In genomic region chr7:15991764-15992163, GRCm38 (mm10) we compare ENCODE assay signal across 24 mouse cellular contexts. TPM values are rescaled to one million over a fixed set of nuclear protein-coding genes. Genes with fewer than 3 reads are reported as not detected.
DNase-seq lines count a peak whose midpoint lies in the region; ATAC-seq lines count a peak whose summit lies in the region.
"Had no signal": no experiment of that assay in that cellular context is flagged by ENCODE, and none has a peak within 500 bp of the region (broad histone marks: within the 10 kb centered on the region; RNA-seq: fewer than 3 reads in every experiment).

No protein-coding gene starts in this region.

- H3K27ac ChIP-seq in kidney, embryonic 16.5 days (ENCODE audit: low read length): no peak overlapping the region
- H3K27ac ChIP-seq in kidney, embryonic 14.5 days (ENCODE audit: low read depth, low read length): no peak overlapping the region
- H3K27ac ChIP-seq: embryonic facial prominence, embryonic 10.5 days; embryonic facial prominence, embryonic 12.5 days; forebrain, embryonic 13.5 days; forebrain, embryonic 15.5 days had no signal

- WGBS in kidney, embryonic 16.5 days: 82% methylated on average over 3 of the region's 3 CpGs
- WGBS in kidney, embryonic 14.5 days: 96% methylated on average over 3 of the region's 3 CpGs

- H3K27me3 ChIP-seq in kidney, embryonic 16.5 days (ENCODE audit: insufficient read depth, low read length): no peaks in the 10 kb centered on the region
- no peaks in the 10 kb centered on the region for H3K27me3 ChIP-seq in kidney, embryonic 14.5 days (ENCODE audit: control insufficient read depth, insufficient read depth, low read length)
- H3K27me3 ChIP-seq: CH12.LX; embryonic facial prominence, embryonic 12.5 days; forebrain, embryonic 13.5 days; forebrain, embryonic 15.5 days; Patski had no signal

- H3K4me2 ChIP-seq in kidney, embryonic 16.5 days (replicated peaks; ENCODE audit: low read depth, low read length): no peak overlapping the region
- H3K4me2 ChIP-seq in kidney, embryonic 14.5 days (replicated peaks; ENCODE audit: low read depth, low read length): no peak overlapping the region
- H3K4me2 ChIP-seq: embryonic facial prominence, embryonic 12.5 days; forebrain, embryonic 13.5 days; forebrain, embryonic 15.5 days had no signal

- peak; percentile 55 for DNase-seq in kidney, adult 11 months
- peak; percentile 43 to 53 for DNase-seq in kidney, adult 8-10 months
- DNase-seq in kidney, postnatal 4 days: no peak
- peak; percentile 28 to 73 for DNase-seq in kidney, postnatal 25 days
- DNase-seq: adrenal gland, adult 8-10 months; adrenal gland, postnatal 14 days; adrenal gland, postnatal 36 days; B cell, adult 2 months; cerebellum, adult 11-12 months; cerebellum, adult 2 months; cerebellum, adult 9-10 months; cerebellum, postnatal 10 days; cerebellum, postnatal 25 days had no signal

- peaks cover 64% of the 10 kb centered on the region for H3K36me3 ChIP-seq in kidney, embryonic 16.5 days (ENCODE audit: insufficient read depth, low read length)
- peaks cover 68% of the 10 kb centered on the region for H3K36me3 ChIP-seq in kidney, embryonic 14.5 days (ENCODE audit: control insufficient read depth, insufficient read depth, low read length)

- no peak for ATAC-seq in kidney, embryonic 16.5 days (ENCODE audit: low FRiP score, low TSS enrichment)
- no peak for ATAC-seq in kidney, embryonic 14.5 days (ENCODE audit: low FRiP score, low TSS enrichment)
- ATAC-seq: activated CD4-positive, CD25-positive, alpha-beta regulatory T cell, adult 4 months; CD4-positive, CD25-positive, alpha-beta regulatory T cell, adult 4 months; forebrain, embryonic 13.5 days; forebrain, embryonic 15.5 days; Patski had no signal

- no peaks in the 10 kb centered on the region for H3K4me1 ChIP-seq in kidney, embryonic 16.5 days (ENCODE audit: insufficient read depth, low read length)
- no peaks in the 10 kb centered on the region for H3K4me1 ChIP-seq in kidney, embryonic 14.5 days (ENCODE audit: control insufficient read depth, insufficient read depth, low read length)
- H3K4me1 ChIP-seq: embryonic facial prominence, embryonic 10.5 days; embryonic facial prominence, embryonic 12.5 days; forebrain, embryonic 13.5 days; forebrain, embryonic 15.5 days had no signal

- no peak overlapping the region for H3K4me3 ChIP-seq in kidney, embryonic 16.5 days (ENCODE audit: low read length)
- no peak overlapping the region for H3K4me3 ChIP-seq in kidney, embryonic 14.5 days (ENCODE audit: low read length)
- H3K4me3 ChIP-seq: embryonic facial prominence, embryonic 10.5 days; embryonic facial prominence, embryonic 12.5 days; forebrain, embryonic 13.5 days; forebrain, embryonic 15.5 days had no signal

- no peaks in the 10 kb centered on the region for H3K9me3 ChIP-seq in kidney, embryonic 16.5 days (ENCODE audit: low read length)
- H3K9me3 ChIP-seq in kidney, embryonic 14.5 days (ENCODE audit: control insufficient read depth, low read length): no peaks in the 10 kb centered on the region
- H3K9me3 ChIP-seq: embryonic facial prominence, embryonic 10.5 days; forebrain, embryonic 13.5 days; forebrain, embryonic 15.5 days; G1E had no signal

- H3K9ac ChIP-seq in kidney, embryonic 16.5 days (replicated peaks; ENCODE audit: low read length): no peak overlapping the region
- no peak overlapping the region for H3K9ac ChIP-seq in kidney, embryonic 14.5 days (ENCODE audit: low read depth, low read length)
- H3K9ac ChIP-seq: embryonic facial prominence, embryonic 12.5 days; forebrain, embryonic 13.5 days; forebrain, embryonic 15.5 days had no signal

RNA-seq across cellular contexts. Expression of gene Ehd2, which starts 24.4 kb away (rescaled TPM):
- polyA plus RNA-seq in kidney, embryonic 16.5 days (2015; fragmentation: Nextera tagmentation; extraction: Ambion mirVana): 36.8 and 37.9 TPM in 2 replicates
- polyA plus RNA-seq in kidney, embryonic 14.5 days (2014; fragmentation: Nextera tagmentation; extraction: Ambion mirVana): 17.7 and 22.3 TPM in 2 replicates

RNA-seq across cellular contexts. Expression of gene Nop53, which starts 45.9 kb away (rescaled TPM):
- 198 and 212 TPM in 2 replicates for polyA plus RNA-seq in kidney, embryonic 16.5 days (2015; fragmentation: Nextera tagmentation; extraction: Ambion mirVana)
- 203 and 216 TPM in 2 replicates for polyA plus RNA-seq in kidney, embryonic 14.5 days (2014; fragmentation: Nextera tagmentation; extraction: Ambion mirVana)

RNA-seq across cellular contexts. Expression of gene Bicra, which starts 56.0 kb away (rescaled TPM):
- polyA plus RNA-seq in kidney, embryonic 16.5 days (2015; fragmentation: Nextera tagmentation; extraction: Ambion mirVana): 7.1 and 7.5 TPM in 2 replicates
- 6.9 and 10.0 TPM in 2 replicates for polyA plus RNA-seq in kidney, embryonic 14.5 days (2014; fragmentation: Nextera tagmentation; extraction: Ambion mirVana)

Comparison
In these comparisons a context has a peak if more than half of its experiments do, and no peak if none do; other contexts are left out.
1. DNase-seq: peak in kidney, adult 11 months (single experiment), kidney, adult 8-10 months (2 of 2) and kidney, postnatal 25 days (2 of 2); none in kidney, postnatal 4 days (0 of 2).